Comparison of ENCODE assay signal across 22 mouse cellular contexts in the genomic region with DNA sequence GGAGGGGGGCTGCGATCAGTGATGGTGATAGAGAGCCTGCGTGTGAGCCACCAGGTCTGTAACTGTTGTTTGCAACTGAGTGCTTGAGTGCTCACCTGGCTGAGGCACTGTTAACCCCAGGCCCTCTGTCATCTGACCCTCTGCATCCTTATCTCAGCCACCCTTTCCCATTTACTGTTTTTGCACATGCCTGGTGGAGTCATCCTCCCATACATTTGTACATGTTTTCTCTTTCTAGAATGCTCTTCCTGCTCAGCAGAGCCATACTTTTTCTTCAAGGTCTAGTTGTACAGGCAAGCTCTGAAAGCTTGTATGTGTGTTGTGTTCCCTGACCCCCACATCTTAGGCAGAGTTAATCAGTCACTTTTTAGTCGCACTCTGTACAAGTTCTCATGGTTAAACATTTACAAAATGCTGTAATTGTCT. TPM values are rescaled to one million over a fixed set of nuclear protein-coding genes. Genes with fewer than 3 reads are reported as not detected.
A peak's percentile ranks its signal among the peaks of the same experiment; 100 is the strongest.
DNase-seq lines count a peak whose midpoint lies in the region; ATAC-seq and TF ChIP-seq lines count a peak whose summit lies in the region.
"Had no signal": no experiment of that assay in that cellular context is flagged by ENCODE, and none has a peak within 500 bp of the region (broad histone marks: within the 10 kb centered on the region; RNA-seq: fewer than 3 reads in every experiment).

No protein-coding gene starts in this region.

- no peak overlapping the region for H3K4me3 ChIP-seq in liver, adult 2 months (ENCODE audit: insufficient read depth, low read depth, low read length)
- no peak overlapping the region for H3K4me3 ChIP-seq in kidney, embryonic 14.5 days (ENCODE audit: low read length)
- H3K4me3 ChIP-seq in liver, postnatal 0 days (ENCODE audit: low read depth, low read length) = no peak overlapping the region
- H3K4me3 ChIP-seq: embryonic facial prominence, embryonic 13.5 days; heart, embryonic 12.5 days; hindbrain, embryonic 12.5 days; limb, embryonic 15.5 days; myocyte had no signal

- no peak for TF ChIP-seq POLR2A in liver, adult 2 months (IDR thresholded peaks at IDR 0.05; ENCODE audit: extremely low read depth, insufficient read depth, low read length)

- no peak overlapping the region for H3K4me2 ChIP-seq in kidney, embryonic 14.5 days (replicated peaks; ENCODE audit: low read depth, low read length)
- H3K4me2 ChIP-seq in liver, postnatal 0 days (ENCODE audit: low read depth, low read length) = peak overlapping the region; percentile 6; the same call in 1 of the 2 replicates
- H3K4me2 ChIP-seq: embryonic facial prominence, embryonic 13.5 days; heart, embryonic 12.5 days; hindbrain, embryonic 12.5 days; limb, embryonic 15.5 days had no signal

- WGBS in liver, adult 2 months = 37% methylated on average over 2 of the region's 3 CpGs
- 65% methylated on average over 3 of the region's 3 CpGs for WGBS in kidney, embryonic 14.5 days
- 59% methylated on average over 3 of the region's 3 CpGs for WGBS in liver, postnatal 0 days (ENCODE audit: insufficient replicate concordance)

- H3K79me2 ChIP-seq in liver, adult 2 months (ENCODE audit: control insufficient read depth, insufficient read depth, low read length) = peaks cover 11% of the 10 kb centered on the region; the same call in 1 of the 2 replicates

- H3K9me3 ChIP-seq in kidney, embryonic 14.5 days (ENCODE audit: control insufficient read depth, low read length) = no peaks in the 10 kb centered on the region
- no peaks in the 10 kb centered on the region for H3K9me3 ChIP-seq in liver, postnatal 0 days (ENCODE audit: low read length)
- H3K9me3 ChIP-seq: embryonic facial prominence, embryonic 13.5 days; hindbrain, embryonic 12.5 days; limb, embryonic 15.5 days had no signal

- peak; percentile 96 for DNase-seq in liver, adult 2 months (ENCODE audit: extremely low read depth, low read depth, low spot score)
- no peak for DNase-seq in liver
- DNase-seq in kidney, postnatal 4 days = peak; percentile 17 to 41
- DNase-seq in liver, postnatal 0 days = no peak
- no peak for DNase-seq in left cerebral cortex, postnatal 4 days
- no peak for DNase-seq in thymus, postnatal 14 days
- DNase-seq: adrenal gland, postnatal 10 days; cerebellum, adult 9-10 months; heart, adult 11 months; heart, postnatal 14 days; lung, postnatal 10 days; midbrain, embryonic 14.5 days had no signal

- no peak for TF ChIP-seq CTCF in liver, adult 2 months (IDR thresholded peaks at IDR 0.05; ENCODE audit: low read depth, low read length)
- no peak for TF ChIP-seq CTCF in liver, postnatal 0 days (IDR thresholded peaks at IDR 0.05; ENCODE audit: low read depth)

- no peaks in the 10 kb centered on the region for H3K36me3 ChIP-seq in liver, adult 2 months (ENCODE audit: control insufficient read depth, insufficient read depth, low read length)
- no peaks in the 10 kb centered on the region for H3K36me3 ChIP-seq in kidney, embryonic 14.5 days (ENCODE audit: control insufficient read depth, insufficient read depth, low read length)
- H3K36me3 ChIP-seq in liver, postnatal 0 days (replicated peaks; ENCODE audit: insufficient read depth, low read length) = no peaks in the 10 kb centered on the region
- H3K36me3 ChIP-seq: embryonic facial prominence, embryonic 13.5 days; heart, embryonic 12.5 days; hindbrain, embryonic 12.5 days; limb, embryonic 15.5 days had no signal

- intact Hi-C loops in left cerebral cortex, postnatal 4 days (cut with DNase I) = no loop called here

- no peak for TF ChIP-seq EP300 in liver, postnatal 0 days (IDR thresholded peaks at IDR 0.05; ENCODE audit: low read depth)

- peak overlapping the region; percentile 82 for H3K27ac ChIP-seq in liver, adult 2 months (replicated peaks; ENCODE audit: insufficient read depth, low read depth, low read length)
- H3K27ac ChIP-seq in kidney, embryonic 14.5 days (ENCODE audit: low read depth, low read length) = peak overlapping the region; percentile 67; the same call in 1 of the 2 replicates
- peak overlapping the region; percentile 69 for H3K27ac ChIP-seq in liver, postnatal 0 days (ENCODE audit: low read depth)
- H3K27ac ChIP-seq: embryonic facial prominence, embryonic 13.5 days; hindbrain, embryonic 12.5 days; limb, embryonic 15.5 days had no signal

- 0 out of 2 replicates have a peak, but pooled peaks have one; percentile 46 for ATAC-seq in kidney, embryonic 14.5 days (ENCODE audit: low FRiP score, low TSS enrichment)
- peak; percentile 78 for ATAC-seq in liver, postnatal 0 days
- ATAC-seq in granulocyte monocyte progenitor cell, adult 5-6 weeks (replicated peaks; ENCODE audit: poor library complexity, severe bottlenecking) = no peak
- ATAC-seq: activated CD4-positive, CD25-positive, alpha-beta regulatory T cell, adult 4 months; CD4-positive, CD25-positive, alpha-beta regulatory T cell, adult 4 months; forebrain, embryonic 16.5 days had no signal

- H3K9ac ChIP-seq in liver, adult 2 months (ENCODE audit: low read depth, low read length) = 0 out of 2 replicates have a peak overlapping the region, but pooled peaks have one; percentile 39
- no peak overlapping the region for H3K9ac ChIP-seq in kidney, embryonic 14.5 days (ENCODE audit: low read depth, low read length)
- no peak overlapping the region for H3K9ac ChIP-seq in liver, postnatal 0 days (replicated peaks)
- H3K9ac ChIP-seq: embryonic facial prominence, embryonic 13.5 days; heart, embryonic 12.5 days; hindbrain, embryonic 12.5 days; limb, embryonic 15.5 days had no signal

- no peaks in the 10 kb centered on the region for H3K27me3 ChIP-seq in liver, adult 2 months (ENCODE audit: control insufficient read depth, insufficient read depth, low read length)
- no peaks in the 10 kb centered on the region for H3K27me3 ChIP-seq in kidney, embryonic 14.5 days (ENCODE audit: control insufficient read depth, insufficient read depth, low read length)
- H3K27me3 ChIP-seq in liver, postnatal 0 days (ENCODE audit: insufficient read depth, low read length) = no peaks in the 10 kb centered on the region
- H3K27me3 ChIP-seq: embryonic facial prominence, embryonic 13.5 days; heart, embryonic 12.5 days; hindbrain, embryonic 12.5 days; limb, embryonic 15.5 days had no signal

- peaks cover 39% of the 10 kb centered on the region for H3K4me1 ChIP-seq in liver, adult 2 months (ENCODE audit: control insufficient read depth, insufficient read depth, low read length)
- H3K4me1 ChIP-seq in kidney, embryonic 14.5 days (ENCODE audit: control insufficient read depth, insufficient read depth, low read length) = no peaks in the 10 kb centered on the region
- peaks cover 20% of the 10 kb centered on the region for H3K4me1 ChIP-seq in liver, postnatal 0 days (ENCODE audit: insufficient read depth)
- H3K4me1 ChIP-seq: embryonic facial prominence, embryonic 13.5 days; heart, embryonic 12.5 days; hindbrain, embryonic 12.5 days; limb, embryonic 15.5 days had no signal

RNA-seq across cellular contexts. Expression of gene Pde8a, which starts 36.5 kb away (rescaled TPM):
- 13.5 and 15.1 TPM in 2 replicates for total RNA-seq in liver, adult 2 months (2014; rRNA removed)
- 13.3 and 13.7 TPM in 2 replicates for polyA plus RNA-seq in liver, adult 2 months (2012; rRNA removed)
- polyA plus RNA-seq in kidney, embryonic 14.5 days (2014; fragmentation: Nextera tagmentation; extraction: Ambion mirVana) = 4.0 and 7.6 TPM in 2 replicates
- 3.1 and 3.4 TPM in 2 replicates for polyA plus RNA-seq in liver, postnatal 0 days (2015; fragmentation: Nextera tagmentation; extraction: Ambion mirVana)
- total RNA-seq in granulocyte monocyte progenitor cell, adult 5-6 weeks (2014; fragmentation: Nextera tagmentation) = 3.4 and 9.3 TPM in 2 replicates
- total RNA-seq in granulocyte monocyte progenitor cell, adult 5-6 weeks (2017) = 1.8 and 6.2 TPM in 2 replicates
- 1 to 10 TPM; 2.4 to 4.5 TPM for total RNA-seq in left cerebral cortex, postnatal 4 days (2021)

Comparison
In these comparisons a context has a peak if more than half of its experiments do, and no peak if none do; other contexts are left out.
1. DNase-seq: peak in liver, adult 2 months (single experiment) and kidney, postnatal 4 days (2 of 2); none in liver (single experiment), liver, postnatal 0 days (single experiment), left cerebral cortex, postnatal 4 days (single experiment) and thymus, postnatal 14 days (single experiment).
2. Peak in every context shown above with its lines, with median percentiles within 50 percentile points of each other: H3K27ac ChIP-seq.